Mouse (Mus musculus): ENCODE measurements around the gene Mfap2.

The Mfap2 gene

GRCm38 (mm10) chr4:141024992-141025391 lies 14.8 kb downstream of the Mfap2 start:
- DNase-seq (ENCODE audit: low spot score): no peak

- DNase-seq (ENCODE audit: low spot score): no peak
Observed at GRCm38 (mm10) chr4:141030541-141031206, 20.5 kb downstream of the Mfap2 start.

GRCm38 (mm10) chr4:141031733-141032132 lies 21.5 kb downstream of the Mfap2 start:
- peak; percentile 80 for DNase-seq (ENCODE audit: low spot score)

- peak; percentile 58 for DNase-seq (ENCODE audit: low spot score)
Observed at GRCm38 (mm10) chr4:141033606-141034549, 23.7 kb downstream of the Mfap2 start.

- DNase-seq (ENCODE audit: low spot score): no peak
Observed at GRCm38 (mm10) chr4:141041117-141041516, 30.9 kb downstream of the Mfap2 start.

GRCm38 (mm10) chr4:141044816-141045215 lies 34.6 kb downstream of the Mfap2 start:
- DNase-seq (ENCODE audit: low spot score): peak; percentile 60

GRCm38 (mm10) chr4:141048810-141049475 lies 38.7 kb downstream of the Mfap2 start:
- DNase-seq (ENCODE audit: low spot score): no peak

- no peak for DNase-seq (ENCODE audit: low spot score)
Observed at GRCm38 (mm10) chr4:141049476-141049835, 39.2 kb downstream of the Mfap2 start.

GRCm38 (mm10) chr4:141052442-141052841 lies 42.2 kb downstream of the Mfap2 start:
- DNase-seq (ENCODE audit: low spot score): no peak

- no peak for DNase-seq (ENCODE audit: low spot score)
Observed at GRCm38 (mm10) chr4:141053138-141053537, 42.9 kb downstream of the Mfap2 start.

GRCm38 (mm10) chr4:141053568-141054161 lies 43.4 kb downstream of the Mfap2 start:
- DNase-seq (ENCODE audit: low spot score): peak; percentile 39

- DNase-seq (ENCODE audit: low spot score): no peak
Observed at GRCm38 (mm10) chr4:141056970-141057369, 46.8 kb downstream of the Mfap2 start.

- no peak for DNase-seq (ENCODE audit: low spot score)
Observed at GRCm38 (mm10) chr4:141058835-141059234, 48.6 kb downstream of the Mfap2 start.

- no peak for DNase-seq (ENCODE audit: low spot score)
Observed at GRCm38 (mm10) chr4:141059616-141060425, 49.6 kb downstream of the Mfap2 start.

GRCm38 (mm10) chr4:141060426-141061301 lies 50.4 kb downstream of the Mfap2 start, which contains the start of gene Crocc:
Gene Crocc, minus strand, starts transcription at chr4:141060550.
- peak; percentile 100 for DNase-seq (ENCODE audit: low spot score)

GRCm38 (mm10) chr4:141064104-141064659 lies 54.0 kb downstream of the Mfap2 start:
- no peak for DNase-seq (ENCODE audit: low spot score)

- DNase-seq (ENCODE audit: low spot score): peak; percentile 85
Observed at GRCm38 (mm10) chr4:141065123-141065522, 54.9 kb downstream of the Mfap2 start.
